Mouse (Mus musculus) MEL (cell line): ENCODE results near the gene D630003M21Rik.

Experiments used
- CTCF ChIP-seq, 3 experiments: IDR thresholded peaks in 2 of 3; conservative IDR thresholded peaks in 1 of 3; 2 replicates each; pipeline ENCODE4 v1.5.1; 2011 to 2012; ENCODE audit warnings: low read length in 3 of 3, low read depth in 2 of 3, mild to moderate bottlenecking in 2 of 3, improper control_type of control experiment in 1 of 3, inconsistent platforms in 1 of 3, mixed read lengths in 1 of 3, moderate library complexity in 1 of 3; ENCODE audit not compliant: control insufficient read depth in 1 of 3, insufficient read depth in 1 of 3, poor library complexity in 1 of 3, severe bottlenecking in 1 of 3
- MAFK ChIP-seq: IDR thresholded peaks from 2 replicates; pipeline ENCODE4 v1.6.1; 2011; ENCODE audit warnings: low read depth, mild to moderate bottlenecking, low read length, improper control_type of control experiment, borderline replicate concordance
- MAZ ChIP-seq: IDR thresholded peaks from 2 replicates; pipeline ENCODE4 v1.6.1; 2012; ENCODE audit warnings: low read depth, mild to moderate bottlenecking, inconsistent platforms, low read length, improper control_type of control experiment
- USF2 ChIP-seq, 2 experiments: IDR thresholded peaks; 2 replicates each; pipeline ENCODE4 v1.6.1; 2011 to 2012; ENCODE audit warnings: improper control_type of control experiment in 2 of 2, low read length in 2 of 2, borderline replicate concordance in 1 of 2, inconsistent platforms in 1 of 2, low read depth in 1 of 2, mild to moderate bottlenecking in 1 of 2; ENCODE audit not compliant: insufficient read depth in 1 of 2

DNA sequence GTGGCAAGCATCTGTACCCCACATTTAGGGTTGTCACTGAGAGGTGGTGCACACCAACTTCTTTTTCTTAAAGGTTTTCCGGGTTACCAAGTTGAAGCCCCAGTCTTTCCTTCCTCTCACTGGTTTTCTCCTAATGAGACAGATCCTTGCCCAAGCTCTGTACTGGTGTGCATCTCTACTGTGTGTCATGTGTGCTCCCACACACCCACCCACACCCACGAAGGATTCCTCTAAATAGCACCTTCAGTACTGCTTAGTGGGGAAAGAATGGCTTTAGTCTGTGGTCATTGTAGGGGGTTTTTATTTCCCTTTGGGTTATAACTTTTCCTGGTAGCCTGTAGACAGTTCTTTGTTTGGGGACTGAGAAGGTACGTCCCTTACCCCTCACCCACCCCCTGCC is 35.9 kb upstream of the D630003M21Rik start:
- TF ChIP-seq USF2 (IDR thresholded peaks at IDR 0.05; ENCODE audit: borderline replicate concordance in 1 of 2, insufficient read depth in 1 of 2, low read depth in 1 of 2, low read length in 2 of 2) (no peak), MAFK (no peak), CTCF (IDR thresholded peaks at IDR 0.05 in 2 of 3, conservative IDR thresholded peaks at IDR 0.05 in 1 of 3; ENCODE audit: control insufficient read depth in 1 of 3, insufficient read depth in 1 of 3, low read depth in 2 of 3, low read length in 3 of 3, poor library complexity in 1 of 3, severe bottlenecking in 1 of 3) (no peak), MAZ (no peak)
